Mouse (Mus musculus): Measurements from ENCODE around the gene Atp2b1.

DNA sequence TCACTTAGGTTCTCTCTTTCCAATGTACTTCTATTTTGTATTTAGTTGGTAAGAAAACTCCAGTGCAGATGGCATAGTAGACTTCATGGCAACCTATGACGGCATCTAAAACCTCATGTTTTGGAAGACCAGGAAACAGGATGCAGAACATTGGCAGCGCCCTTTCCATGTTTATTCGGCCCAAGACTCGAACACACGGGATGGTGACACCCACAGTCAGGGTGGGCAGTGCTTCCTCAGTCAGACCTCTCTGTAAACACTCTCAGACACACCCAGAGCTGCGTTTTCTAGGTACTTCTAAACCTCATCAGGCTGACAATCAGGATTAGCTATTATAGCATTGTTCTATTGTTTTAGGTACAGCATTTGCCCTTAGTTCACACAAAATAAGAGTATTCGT is 146.4 kb downstream of the Atp2b1 start:
- no peak for TF ChIP-seq POLR2A (IDR thresholded peaks at IDR 0.05; ENCODE audit: insufficient read depth, low read depth, low read length)
- TF ChIP-seq CTCF (IDR thresholded peaks at IDR 0.05): no peak
